Mouse (Mus musculus): ENCODE results near the gene Eva1c. TPM values are rescaled to one million over a fixed set of nuclear protein-coding genes. Genes with fewer than 3 reads are reported as not detected.

The Eva1c gene
- total RNA-seq, 2 experiments from 2014 or later: 1.6 to 2.9 TPM

Small RNAs within 50 kb of the gene (microRNA-seq; reads per million reads assigned to microRNA genes)
- 0 reads per million in 2 experiments for gene Gm22933

Other genes with a start within 250 kb of the Eva1c start
- 1 to 10 TPM; 5.3 to 5.9 TPM for gene Mis18a, start 99.3 kb upstream of the Eva1c start, total RNA-seq (2021)
- gene Mrap, start 88.5 kb upstream of the Eva1c start, total RNA-seq (2021): 10 to 100 TPM; 21.5 to 27.5 TPM
- 10 to 100 TPM; 10.8 to 11.3 TPM for gene Urb1, start 16.3 kb upstream of the Eva1c start, total RNA-seq (2021)
- gene Cfap298, start 108.4 kb downstream of the Eva1c start, total RNA-seq (2021): 10 to 100 TPM; 29.3 to 34.5 TPM
- gene Synj1, start 184.6 kb downstream of the Eva1c start, total RNA-seq (2021): 10 to 100 TPM; 29.0 to 30.8 TPM
- gene Paxbp1, start 217.8 kb downstream of the Eva1c start, total RNA-seq (2021): 10 to 100 TPM; 22.6 to 27.2 TPM